Comparison of ENCODE assay signal across 9 mouse cellular contexts in the genomic region with DNA sequence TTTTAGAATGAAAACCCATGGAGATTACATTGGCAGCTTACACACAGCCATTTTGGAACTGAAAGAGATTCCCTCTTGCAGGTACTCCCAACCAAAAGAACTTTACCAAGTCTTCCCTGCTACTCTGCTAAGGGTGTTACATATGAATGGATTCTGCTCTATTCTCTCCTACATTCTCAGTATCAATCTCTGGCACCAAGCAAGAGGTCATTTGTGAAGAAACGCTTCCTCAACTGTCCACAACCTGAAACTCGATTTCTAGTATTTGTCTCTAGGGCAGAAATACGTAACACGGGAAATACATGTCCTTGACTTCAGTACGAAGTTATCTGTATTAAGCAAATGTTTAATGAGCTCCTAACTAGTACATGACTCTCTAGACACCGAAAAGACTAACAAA. TPM values are rescaled to one million over a fixed set of nuclear protein-coding genes. Genes with fewer than 3 reads are reported as not detected.
A peak's percentile ranks its signal among the peaks of the same experiment; 100 is the strongest.
DNase-seq lines count a peak whose midpoint lies in the region; ATAC-seq and TF ChIP-seq lines count a peak whose summit lies in the region.
"Had no signal": no experiment of that assay in that cellular context is flagged by ENCODE, and none has a peak within 500 bp of the region (broad histone marks: within the 10 kb centered on the region; RNA-seq: fewer than 3 reads in every experiment).

No protein-coding gene starts in this region.

- no peaks in the 10 kb centered on the region for H3K27me3 ChIP-seq in kidney, embryonic 16.5 days (ENCODE audit: insufficient read depth, low read length)
- H3K27me3 ChIP-seq in myocyte (ENCODE audit: control insufficient read depth, insufficient read depth, insufficient read length): no peaks in the 10 kb centered on the region

- ATAC-seq in kidney, embryonic 16.5 days (ENCODE audit: low FRiP score, low TSS enrichment): no peak

- DNase-seq in kidney, postnatal 25 days: no peak
- DNase-seq in c-Kit-positive CD71-positive TER-119-positive erythroid progenitor cells, embryonic 14.5 days (ENCODE audit: low spot score): peak; percentile 47
- peak; percentile 50 for DNase-seq in induced T-regulatory cell, adult 2 months (ENCODE audit: low read depth)
- no peak for DNase-seq in cerebellum, adult 9-11 months
- DNase-seq in kidney, adult 11 months: no peak
- DNase-seq in thymus, postnatal 0 days (ENCODE audit: low spot score): no peak
- DNase-seq: kidney, postnatal 10 days had no signal

- peak overlapping the region; percentile 59 for H3K4me2 ChIP-seq in kidney, embryonic 16.5 days (replicated peaks; ENCODE audit: low read depth, low read length)
- peak overlapping the region; percentile 93 for H3K4me2 ChIP-seq in myocyte (ENCODE audit: low read depth)

- TF ChIP-seq POLR2A in myocyte (IDR thresholded peaks at IDR 0.05; ENCODE audit: insufficient read length, low read depth): no peak

- no peaks in the 10 kb centered on the region for H3K36me3 ChIP-seq in kidney, embryonic 16.5 days (ENCODE audit: insufficient read depth, low read length)
- peaks cover 2% of the 10 kb centered on the region for H3K36me3 ChIP-seq in myocyte (ENCODE audit: control insufficient read depth, insufficient read depth)

- H3ac ChIP-seq in myocyte (ENCODE audit: control insufficient read depth, insufficient read length): peak overlapping the region; percentile 5

- peaks cover 10% of the 10 kb centered on the region for H3K4me1 ChIP-seq in kidney, embryonic 16.5 days (ENCODE audit: insufficient read depth, low read length)

- no peak overlapping the region for H3K27ac ChIP-seq in kidney, embryonic 16.5 days (ENCODE audit: low read length)

- no peaks in the 10 kb centered on the region for H3K79me2 ChIP-seq in myocyte (ENCODE audit: control insufficient read depth, insufficient read depth)

- WGBS in kidney, embryonic 16.5 days: 54% methylated on average over 6 of the region's 6 CpGs

- peak overlapping the region; percentile 70 for H3K4me3 ChIP-seq in kidney, embryonic 16.5 days (ENCODE audit: low read length)
- H3K4me3 ChIP-seq in myocyte: peak overlapping the region; percentile 91

- no peaks in the 10 kb centered on the region for H3K9me3 ChIP-seq in kidney, embryonic 16.5 days (ENCODE audit: low read length)

- H3K9ac ChIP-seq in kidney, embryonic 16.5 days (replicated peaks; ENCODE audit: low read length): no peak overlapping the region

TF ChIP-seq in myocyte, 11 proteins besides CTCF, POLR2A, EP300 and RAD21:
- no peak for TF ChIP-seq CEBPB (IDR thresholded peaks at IDR 0.05; ENCODE audit: insufficient read depth, poor library complexity, severe bottlenecking)
- no peak for TF ChIP-seq TCF12 (IDR thresholded peaks at IDR 0.05; ENCODE audit: insufficient read depth, poor library complexity, severe bottlenecking)
- TF ChIP-seq SRF (IDR thresholded peaks at IDR 0.05; ENCODE audit: control insufficient read depth, insufficient read length, low read depth): no peak
- no peak for TF ChIP-seq USF1 (IDR thresholded peaks at IDR 0.05; ENCODE audit: low read depth)
- no peak for TF ChIP-seq MAX (IDR thresholded peaks at IDR 0.05; ENCODE audit: low read depth)
- no peak for TF ChIP-seq MYOD1 (IDR thresholded peaks at IDR 0.05; ENCODE audit: control insufficient read depth in 1 of 3, insufficient read length in 2 of 3, low read depth in 2 of 3)
- TF ChIP-seq TCF3 (IDR thresholded peaks at IDR 0.05; ENCODE audit: insufficient read length, low read depth): no peak
- TF ChIP-seq REST (IDR thresholded peaks at IDR 0.05; ENCODE audit: insufficient read depth, insufficient read length): no peak
- TF ChIP-seq POLR2AphosphoS2 (IDR thresholded peaks at IDR 0.05; ENCODE audit: insufficient read length, low read depth): no peak
- TF ChIP-seq MYOG (IDR thresholded peaks at IDR 0.05; ENCODE audit: control insufficient read depth in 1 of 3, insufficient read depth in 1 of 3, insufficient read length in 2 of 3, low read depth in 2 of 3): no peak
- no peak for TF ChIP-seq E2F4 (IDR thresholded peaks at IDR 0.05; ENCODE audit: insufficient read depth)

RNA-seq across cellular contexts. Expression of gene Mettl5, which starts 0.8 kb away (rescaled TPM):
- 38.3 and 39.9 TPM in 2 replicates for polyA plus RNA-seq in kidney, embryonic 16.5 days (2015; fragmentation: Nextera tagmentation; extraction: Ambion mirVana)
- 14.3 TPM for polyA plus RNA-seq in myocyte (2012; fragmentation: generic; extraction: Trizol)
- polyA plus RNA-seq in thymus, postnatal 0 days (2015; fragmentation: Nextera tagmentation; extraction: Ambion mirVana): 45.1 and 46.9 TPM in 2 replicates

RNA-seq across cellular contexts. Expression of gene Ubr3, which starts 12.5 kb away (rescaled TPM):
- 12.7 and 14.1 TPM in 2 replicates for polyA plus RNA-seq in kidney, embryonic 16.5 days (2015; fragmentation: Nextera tagmentation; extraction: Ambion mirVana)
- polyA plus RNA-seq in myocyte (2012; fragmentation: generic; extraction: Trizol): 12.4 TPM
- 9.0 and 11.0 TPM in 2 replicates for polyA plus RNA-seq in thymus, postnatal 0 days (2015; fragmentation: Nextera tagmentation; extraction: Ambion mirVana)

RNA-seq across cellular contexts. Expression of gene Ssb, which starts 23.2 kb away (rescaled TPM):
- polyA plus RNA-seq in kidney, embryonic 16.5 days (2015; fragmentation: Nextera tagmentation; extraction: Ambion mirVana): 296 and 313 TPM in 2 replicates
- polyA plus RNA-seq in myocyte (2012; fragmentation: generic; extraction: Trizol): 36.4 TPM
- polyA plus RNA-seq in thymus, postnatal 0 days (2015; fragmentation: Nextera tagmentation; extraction: Ambion mirVana): 317 and 344 TPM in 2 replicates

Comparison
In these comparisons a context has a peak if more than half of its experiments do, and no peak if none do; other contexts are left out.
1. DNase-seq: peak in c-Kit-positive CD71-positive TER-119-positive erythroid progenitor cells, embryonic 14.5 days (single experiment) and induced T-regulatory cell, adult 2 months (single experiment); none in kidney, postnatal 25 days (0 of 2), cerebellum, adult 9-11 months (single experiment), kidney, adult 11 months (single experiment) and thymus, postnatal 0 days (single experiment).